Mouse (Mus musculus): ENCODE results near the gene Osbp. TPM values are rescaled to one million over a fixed set of nuclear protein-coding genes. Genes with fewer than 3 reads are reported as not detected.
"Not testable (repeated sequence)": the region's sequence is repeated elsewhere in the genome, so short reads cannot be mapped to it uniquely, and the experiment has no call there.

Gene Osbp
- polyA plus RNA-seq (2014; fragmentation: Nextera tagmentation; extraction: Ambion mirVana) = 7.6 and 7.7 TPM in 2 replicates

DNA sequence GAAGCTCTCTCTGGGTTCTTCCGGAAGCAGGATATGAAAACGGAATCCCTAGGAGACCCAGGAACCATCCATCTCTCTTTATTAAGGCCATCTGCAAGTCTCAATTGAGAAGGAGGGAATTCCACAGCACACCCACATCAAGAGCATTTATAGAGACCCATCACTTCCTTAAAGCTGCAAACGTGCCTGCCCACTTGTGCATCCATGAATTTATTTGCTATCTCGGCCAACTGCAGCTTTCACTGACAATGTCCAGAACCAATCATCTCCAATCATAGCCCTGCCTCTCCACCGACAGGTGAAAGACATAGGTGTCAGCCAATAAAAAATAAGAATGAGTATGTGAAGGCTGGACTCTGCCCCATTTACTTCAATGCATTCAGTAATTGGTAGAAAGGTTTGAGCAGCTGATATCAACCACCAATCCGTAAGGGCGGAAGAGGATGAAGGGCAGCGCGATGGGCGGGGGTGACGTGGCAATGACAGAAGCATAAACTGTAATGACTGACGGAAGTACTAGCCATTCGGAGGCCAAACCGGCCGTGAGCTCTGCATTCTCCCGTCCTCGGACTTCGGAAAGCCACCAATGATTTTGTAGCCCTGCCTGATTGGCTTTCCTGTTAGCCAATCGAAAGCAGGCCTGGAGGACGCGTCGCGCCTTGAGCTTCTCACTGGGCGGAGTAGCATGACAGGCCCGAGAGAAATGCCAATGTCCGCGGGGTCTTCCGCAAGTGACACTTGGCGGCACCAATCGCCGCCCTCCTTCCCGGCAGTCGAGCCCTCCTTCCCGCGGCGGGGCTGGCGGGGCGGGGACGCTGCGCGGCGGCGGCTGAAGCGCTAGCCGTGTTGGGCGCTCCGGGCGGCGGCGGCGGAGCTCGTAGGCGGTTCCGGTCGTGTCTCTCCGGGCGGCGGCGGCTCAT, at the start of gene Osbp:
TSS of gene Osbp (plus strand) at position 919 of the 920 bp plus-strand sequence.
- WGBS = 0% methylated on average over 46 of the region's 59 CpGs

DNA sequence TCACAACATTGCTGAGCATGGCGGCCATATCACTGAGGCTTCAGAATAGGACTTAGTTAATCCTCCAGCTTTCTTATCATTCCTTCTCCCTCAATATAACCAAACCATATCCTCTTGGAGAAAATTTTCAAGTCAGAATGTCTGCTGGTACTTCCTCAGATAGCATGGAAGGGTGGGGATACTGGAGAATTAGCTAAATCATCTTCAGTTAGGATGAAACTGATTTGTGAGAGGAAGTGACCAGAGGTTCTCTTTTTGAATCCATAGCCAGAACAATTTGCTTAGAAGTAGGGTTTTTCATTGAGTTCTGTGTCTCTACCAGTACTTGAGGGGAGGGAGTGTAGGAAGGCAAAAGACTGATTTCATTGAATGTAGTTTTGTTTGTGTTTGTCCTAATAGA, 43.7 kb upstream of the Osbp start:
- peaks cover 52% of the 10 kb centered on the region for H3K36me3 ChIP-seq (ENCODE audit: control insufficient read depth, insufficient read depth, low read length)
- no peak overlapping the region for H3K4me2 ChIP-seq (ENCODE audit: low read depth, low read length)
- H3K4me1 ChIP-seq (ENCODE audit: control insufficient read depth, insufficient read depth, low read length) = no peaks in the 10 kb centered on the region
- no peaks in the 10 kb centered on the region for H3K27me3 ChIP-seq (ENCODE audit: control insufficient read depth, insufficient read depth, low read length)
- ATAC-seq (ENCODE audit: low read depth) = no peak
- no peaks in the 10 kb centered on the region for H3K9me3 ChIP-seq (ENCODE audit: control insufficient read depth, low read length)
- H3K27ac ChIP-seq (ENCODE audit: low read depth, low read length) = no peak overlapping the region
- H3K9ac ChIP-seq (replicated peaks; ENCODE audit: low read depth, low read length) = no peak overlapping the region
- 95% methylated on average over 1 of the region's 1 CpGs for WGBS
- H3K4me3 ChIP-seq (ENCODE audit: low read depth, low read length) = no peak overlapping the region

More for the DNA sequence above, at the start of gene Osbp:
- H3K27me3 ChIP-seq (ENCODE audit: control insufficient read depth, insufficient read depth, low read length) = no peaks in the 10 kb centered on the region
- peak within 1 kb of the TSS; percentile 76 for H3K4me3 ChIP-seq (ENCODE audit: low read depth, low read length)
- peak within 1 kb of the TSS; percentile 83 for H3K27ac ChIP-seq (ENCODE audit: low read depth, low read length)
- H3K36me3 ChIP-seq (ENCODE audit: control insufficient read depth, insufficient read depth, low read length) = no peaks in the 10 kb centered on the region; the same call in 1 of the 2 replicates
- ATAC-seq (ENCODE audit: low read depth) = peak; percentile 97
- H3K9ac ChIP-seq (replicated peaks; ENCODE audit: low read depth, low read length) = peak within 1 kb of the TSS; percentile 95
- no peaks in the 10 kb centered on the region for H3K9me3 ChIP-seq (ENCODE audit: control insufficient read depth, low read length)
- H3K4me1 ChIP-seq (ENCODE audit: control insufficient read depth, insufficient read depth, low read length) = peaks cover 19% of the 10 kb centered on the region
- peak within 1 kb of the TSS; percentile 92 for H3K4me2 ChIP-seq (ENCODE audit: low read depth, low read length)

DNA sequence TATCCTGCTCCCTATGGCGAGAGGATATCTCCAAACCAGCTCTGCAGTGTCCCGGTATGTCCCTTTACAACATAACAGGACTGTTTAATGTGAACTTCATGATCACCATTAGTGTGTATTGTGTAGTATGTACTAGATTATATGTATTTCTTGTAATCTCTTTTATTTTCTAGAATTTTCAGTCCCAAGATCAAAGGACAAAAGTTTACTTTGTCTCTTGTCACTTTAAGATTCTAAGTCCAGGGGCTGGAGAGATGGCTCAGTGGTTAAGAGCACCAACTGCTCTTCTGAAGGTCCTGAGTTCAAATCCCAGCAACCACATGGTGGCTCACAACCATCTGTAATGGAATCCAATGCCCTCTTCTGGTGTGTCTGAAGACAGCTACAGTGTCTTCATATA, 43.2 kb upstream of the Osbp start:
- not testable (repeated sequence) for H3K4me1 ChIP-seq (ENCODE audit: control insufficient read depth, insufficient read depth, low read length); H3K9ac ChIP-seq (replicated peaks; ENCODE audit: low read depth, low read length); ATAC-seq (ENCODE audit: low read depth); H3K4me3 ChIP-seq (ENCODE audit: low read depth, low read length); H3K27ac ChIP-seq (ENCODE audit: low read depth, low read length); H3K27me3 ChIP-seq (ENCODE audit: control insufficient read depth, insufficient read depth, low read length); H3K9me3 ChIP-seq (ENCODE audit: control insufficient read depth, low read length); H3K4me2 ChIP-seq (ENCODE audit: low read depth, low read length)
- WGBS = 97% methylated on average over 2 of the region's 2 CpGs
- peaks cover 56% of the 10 kb centered on the region for H3K36me3 ChIP-seq (ENCODE audit: control insufficient read depth, insufficient read depth, low read length)

DNA sequence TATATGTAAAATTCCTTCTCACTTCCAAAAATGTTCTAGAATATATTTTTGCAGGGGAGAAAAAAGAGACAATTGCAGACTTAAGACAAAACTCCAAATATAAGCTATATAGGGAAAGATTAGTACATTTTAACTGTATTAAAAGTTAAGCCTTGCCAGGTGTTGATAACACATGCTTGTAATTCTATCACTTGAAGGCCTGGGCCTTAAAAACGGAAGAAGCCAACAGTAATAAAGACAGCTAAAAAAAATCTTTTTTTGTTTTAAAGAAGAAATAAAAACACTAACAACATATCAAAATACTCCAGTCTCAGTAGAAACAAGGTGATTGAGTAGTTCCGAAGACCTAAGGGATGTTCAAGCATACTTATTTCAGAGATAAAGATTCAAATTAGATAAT, 39.4 kb upstream of the Osbp start:
- Histone ChIP-seq H3K27me3 (ENCODE audit: control insufficient read depth, insufficient read depth, low read length) (no peaks in the 10 kb centered on the region), H3K9me3 (ENCODE audit: control insufficient read depth, low read length) (no peaks in the 10 kb centered on the region), H3K4me2 (ENCODE audit: low read depth, low read length) (no peak overlapping the region), H3K4me1 (ENCODE audit: control insufficient read depth, insufficient read depth, low read length) (no peaks in the 10 kb centered on the region), H3K36me3 (ENCODE audit: control insufficient read depth, insufficient read depth, low read length) (peaks cover 65% of the 10 kb centered on the region), H3K27ac (ENCODE audit: low read depth, low read length) (no peak overlapping the region), H3K9ac (replicated peaks; ENCODE audit: low read depth, low read length) (no peak overlapping the region), H3K4me3 (ENCODE audit: low read depth, low read length) (no peak overlapping the region)
- WGBS = 93% methylated on average over 2 of the region's 2 CpGs
- ATAC-seq (ENCODE audit: low read depth) = no peak

DNA sequence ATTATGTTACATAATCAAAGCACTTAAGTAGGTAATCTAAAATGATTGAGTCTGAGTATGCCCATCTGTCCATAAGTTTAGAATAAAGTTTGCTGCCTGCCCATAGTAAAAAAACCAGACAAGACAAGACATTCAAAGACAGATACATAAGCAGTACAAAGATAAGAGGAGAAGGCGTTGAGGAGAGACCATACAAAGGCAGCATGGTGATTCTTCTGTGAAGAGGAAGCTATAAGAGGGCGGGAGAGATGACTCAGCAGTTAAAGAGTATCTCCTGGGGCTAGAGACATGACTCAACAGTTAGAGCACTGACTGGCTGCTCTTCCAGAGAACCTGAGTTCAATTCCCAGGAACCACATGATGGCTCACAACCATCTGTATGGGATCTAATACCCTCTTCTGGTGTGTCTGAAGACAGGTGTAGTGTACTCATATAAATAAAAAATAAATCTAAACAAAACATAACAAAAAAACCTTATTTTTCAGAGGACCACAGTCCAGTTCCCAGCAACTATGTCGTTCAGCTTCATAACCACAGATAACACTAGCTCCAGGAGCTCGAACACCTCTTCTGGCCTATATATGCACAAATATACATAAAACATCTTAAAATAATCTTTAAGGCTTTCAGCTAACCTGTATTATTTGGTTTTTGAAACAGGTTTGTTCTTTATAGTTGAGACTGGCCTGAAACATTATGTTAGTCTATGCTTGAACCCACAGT, 37.6 kb upstream of the Osbp start:
- Histone ChIP-seq H3K4me1 (ENCODE audit: control insufficient read depth, insufficient read depth, low read length) (no peaks in the 10 kb centered on the region), H3K4me3 (ENCODE audit: low read depth, low read length) (no peak overlapping the region), H3K27ac (ENCODE audit: low read depth, low read length) (no peak overlapping the region), H3K36me3 (ENCODE audit: control insufficient read depth, insufficient read depth, low read length) (peaks cover 68% of the 10 kb centered on the region), H3K4me2 (ENCODE audit: low read depth, low read length) (no peak overlapping the region), H3K9me3 (ENCODE audit: control insufficient read depth, low read length) (no peaks in the 10 kb centered on the region), H3K27me3 (ENCODE audit: control insufficient read depth, insufficient read depth, low read length) (no peaks in the 10 kb centered on the region), H3K9ac (replicated peaks; ENCODE audit: low read depth, low read length) (no peak overlapping the region)
- WGBS = 98% methylated on average over 4 of the region's 4 CpGs
- ATAC-seq (ENCODE audit: low read depth) = no peak

DNA sequence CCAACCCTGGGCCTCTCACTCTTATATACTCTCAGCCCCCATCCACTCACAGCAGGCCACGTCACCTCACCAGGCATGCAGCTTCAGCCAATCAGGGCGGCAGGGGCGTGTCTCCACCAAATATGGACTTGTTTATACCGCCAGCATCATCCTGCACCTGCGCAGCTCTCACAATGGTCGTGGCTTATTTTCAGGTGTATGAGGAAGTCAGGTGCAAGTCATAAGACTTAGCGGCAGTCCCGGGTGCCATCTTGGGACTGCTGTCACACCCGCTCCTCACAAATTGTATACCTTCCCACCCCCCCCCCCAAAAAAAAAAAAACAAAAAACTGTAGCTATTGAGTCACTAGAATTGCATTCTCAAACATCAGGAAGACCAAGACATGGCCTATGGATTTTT, 19.3 kb upstream of the Osbp start:
- ATAC-seq (ENCODE audit: low read depth); H3K9ac ChIP-seq (replicated peaks; ENCODE audit: low read depth, low read length); H3K27ac ChIP-seq (ENCODE audit: low read depth, low read length); H3K4me3 ChIP-seq (ENCODE audit: low read depth, low read length); H3K9me3 ChIP-seq (ENCODE audit: control insufficient read depth, low read length); H3K27me3 ChIP-seq (ENCODE audit: control insufficient read depth, insufficient read depth, low read length); H3K4me1 ChIP-seq (ENCODE audit: control insufficient read depth, insufficient read depth, low read length); H3K4me2 ChIP-seq (ENCODE audit: low read depth, low read length): not testable (repeated sequence)
- peaks cover 23% of the 10 kb centered on the region for H3K36me3 ChIP-seq (ENCODE audit: control insufficient read depth, insufficient read depth, low read length)
- 95% methylated on average over 9 of the region's 9 CpGs for WGBS

DNA sequence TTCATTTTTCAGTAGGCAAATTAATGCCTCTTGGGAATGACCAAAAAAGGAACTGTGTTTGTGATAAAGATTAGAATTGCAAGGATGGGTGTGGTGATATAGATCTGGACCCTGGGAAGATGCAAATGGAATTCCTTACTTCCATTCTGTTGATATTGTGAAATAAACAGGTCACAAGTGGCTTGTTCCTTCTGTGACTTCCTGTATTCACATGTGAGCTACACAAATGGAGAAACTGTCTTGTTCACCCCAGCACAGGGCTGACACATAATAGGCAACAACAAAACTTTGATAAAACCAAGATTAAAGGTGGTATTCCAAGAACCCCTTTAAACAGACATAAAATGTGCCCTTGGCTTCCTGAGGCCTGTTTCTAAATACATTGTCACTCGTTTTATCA, 15.9 kb upstream of the Osbp start:
- no peaks in the 10 kb centered on the region for H3K4me1 ChIP-seq (ENCODE audit: control insufficient read depth, insufficient read depth, low read length)
- 65% methylated on average over 1 of the region's 1 CpGs for WGBS
- H3K27me3 ChIP-seq (ENCODE audit: control insufficient read depth, insufficient read depth, low read length) = no peaks in the 10 kb centered on the region
- H3K9me3 ChIP-seq (ENCODE audit: control insufficient read depth, low read length) = no peaks in the 10 kb centered on the region
- H3K4me2 ChIP-seq (ENCODE audit: low read depth, low read length) = no peak overlapping the region
- H3K36me3 ChIP-seq (ENCODE audit: control insufficient read depth, insufficient read depth, low read length) = 0 out of 2 replicates have a peak, but pooled peaks cover 5% of the 10 kb centered on the region
- no peak overlapping the region for H3K27ac ChIP-seq (ENCODE audit: low read depth, low read length)
- no peak for ATAC-seq (ENCODE audit: low read depth)
- H3K9ac ChIP-seq (replicated peaks; ENCODE audit: low read depth, low read length) = no peak overlapping the region
- H3K4me3 ChIP-seq (ENCODE audit: low read depth, low read length) = no peak overlapping the region

DNA sequence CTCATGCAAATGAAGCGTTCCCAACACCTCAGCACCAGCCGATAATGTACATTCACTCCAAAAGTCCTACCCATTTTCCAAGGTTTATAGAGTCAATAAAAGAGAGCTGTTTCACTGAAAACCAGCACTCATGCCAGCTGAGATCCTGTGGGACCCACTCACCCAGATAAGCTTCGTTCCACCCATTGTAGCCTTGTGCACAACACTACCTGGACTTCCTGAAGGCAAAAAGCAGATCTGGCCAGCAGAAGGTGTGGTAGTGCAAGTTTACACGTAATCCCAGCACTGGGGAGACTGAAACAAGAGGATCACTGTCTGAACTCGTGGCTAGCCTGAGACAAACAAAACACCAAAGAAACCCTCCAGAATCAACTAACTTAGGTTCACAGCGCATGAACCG, 15.0 kb upstream of the Osbp start:
- no peak overlapping the region for H3K27ac ChIP-seq (ENCODE audit: low read depth, low read length)
- no peak for ATAC-seq (ENCODE audit: low read depth)
- H3K9ac ChIP-seq (replicated peaks; ENCODE audit: low read depth, low read length) = no peak overlapping the region
- H3K9me3 ChIP-seq (ENCODE audit: control insufficient read depth, low read length) = no peaks in the 10 kb centered on the region
- H3K36me3 ChIP-seq (ENCODE audit: control insufficient read depth, insufficient read depth, low read length) = no peaks in the 10 kb centered on the region
- no peaks in the 10 kb centered on the region for H3K4me1 ChIP-seq (ENCODE audit: control insufficient read depth, insufficient read depth, low read length)
- H3K4me2 ChIP-seq (ENCODE audit: low read depth, low read length) = no peak overlapping the region
- H3K27me3 ChIP-seq (ENCODE audit: control insufficient read depth, insufficient read depth, low read length) = no peaks in the 10 kb centered on the region
- 83% methylated on average over 7 of the region's 7 CpGs for WGBS
- no peak overlapping the region for H3K4me3 ChIP-seq (ENCODE audit: low read depth, low read length)

DNA sequence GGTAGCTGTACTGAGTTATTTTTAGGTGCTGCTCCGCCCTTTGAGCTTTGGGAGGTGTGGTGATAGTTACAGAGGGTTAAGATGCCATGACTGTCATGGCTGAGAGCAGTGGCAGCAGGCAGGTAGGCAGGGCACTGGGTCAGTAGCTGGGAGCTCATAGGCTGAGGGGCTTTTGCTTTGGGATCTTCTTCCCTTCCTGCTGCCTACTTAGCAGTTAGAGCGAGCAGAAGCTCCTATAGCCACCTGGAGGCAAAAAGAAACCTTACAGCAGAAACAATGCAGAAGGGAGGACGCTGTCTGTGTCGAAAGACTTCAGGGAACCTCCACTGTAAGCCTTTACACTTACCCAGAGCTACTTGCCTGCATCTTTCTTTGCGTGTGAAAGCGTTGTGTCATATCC, 11.5 kb upstream of the Osbp start:
- no peak for ATAC-seq (ENCODE audit: low read depth)
- no peak overlapping the region for H3K9ac ChIP-seq (replicated peaks; ENCODE audit: low read depth, low read length)
- H3K27ac ChIP-seq (ENCODE audit: low read depth, low read length) = no peak overlapping the region
- no peak overlapping the region for H3K4me2 ChIP-seq (ENCODE audit: low read depth, low read length)
- H3K4me3 ChIP-seq (ENCODE audit: low read depth, low read length) = no peak overlapping the region
- 54% methylated on average over 6 of the region's 6 CpGs for WGBS
- no peaks in the 10 kb centered on the region for H3K36me3 ChIP-seq (ENCODE audit: control insufficient read depth, insufficient read depth, low read length)
- H3K27me3 ChIP-seq (ENCODE audit: control insufficient read depth, insufficient read depth, low read length) = no peaks in the 10 kb centered on the region
- H3K9me3 ChIP-seq (ENCODE audit: control insufficient read depth, low read length) = no peaks in the 10 kb centered on the region
- no peaks in the 10 kb centered on the region for H3K4me1 ChIP-seq (ENCODE audit: control insufficient read depth, insufficient read depth, low read length)
